Mouse (Mus musculus) thymus, adult 2 months (tissue): Measurements from ENCODE around the gene Ccdc28b. TPM values are rescaled to one million over a fixed set of nuclear protein-coding genes. Genes with fewer than 3 reads are reported as not detected.

ENCODE experiments used
- DNase-seq: peaks from one replicate; pipeline ENCODE4 v3.0.0; 2021
- H3K27ac ChIP-seq: fragments of 200-500 bp; 2 replicates; pipeline ENCODE4 v1.5.1; 2012; ENCODE audit warnings: low read length, control low read depth; ENCODE audit not compliant: control insufficient read depth, insufficient read depth
- H3K27me3 ChIP-seq: fragments of 200-500 bp; 2 replicates; pipeline ENCODE4 v1.6.1; 2012; ENCODE audit warnings: mild to moderate bottlenecking, low read length, moderate library complexity, mixed read lengths; ENCODE audit not compliant: control insufficient read depth, insufficient read depth
- H3K36me3 ChIP-seq: fragments of 200-500 bp; 2 replicates; pipeline ENCODE4 v1.6.1; 2012; ENCODE audit warnings: mild to moderate bottlenecking, low read length, moderate library complexity; ENCODE audit not compliant: control insufficient read depth, insufficient read depth
- H3K4me1 ChIP-seq: fragments of 200-500 bp; replicated peaks from 2 replicates; pipeline ENCODE4 v1.6.1; 2012; ENCODE audit warnings: low read length; ENCODE audit not compliant: control insufficient read depth, insufficient read depth
- H3K4me3 ChIP-seq: fragments of 200-500 bp; 2 replicates; pipeline ENCODE4 v1.5.1; 2012; ENCODE audit warnings: mild to moderate bottlenecking, low read length, control low read depth, moderate library complexity; ENCODE audit not compliant: control insufficient read depth, insufficient read depth
- CTCF ChIP-seq: fragments of 200-500 bp; IDR thresholded peaks from 2 replicates; pipeline ENCODE4 v1.5.1; 2012; ENCODE audit warnings: mild to moderate bottlenecking, control low read depth, low read length, moderate library complexity, borderline replicate concordance; ENCODE audit not compliant: control insufficient read depth, poor library complexity, insufficient read depth; ENCODE audit errors: extremely low read depth
- POLR2A ChIP-seq: fragments of 200-500 bp; IDR thresholded peaks from 2 replicates; pipeline ENCODE4 v1.6.1; 2012; ENCODE audit warnings: mild to moderate bottlenecking, low read length, control low read depth, moderate library complexity; ENCODE audit not compliant: control insufficient read depth, poor library complexity, insufficient read depth; ENCODE audit errors: extremely low read depth
- WGBS: fragments of 180-500 bp; shearing (Covaris S2); methylation state at CpG from one replicate; pipeline ENCODE4 v1.1.7; 2018; 5-methylcytosine and 5-hydroxymethylcytosine counted together
- polyA plus RNA-seq: library from polyadenylated mRNA; depleted of rRNA; stranded (reverse); fragments of >200 nt; gene quantifications from 2 replicates; pipeline ENCODE4 v1.2.3, GENCODE M21; 2012; rRNA removed

Ccdc28b gene
- polyA plus RNA-seq, 1 experiment = 35.3 TPM

- peaks cover 60% of the 10 kb centered on the region for H3K4me1 ChIP-seq
- H3K27me3 ChIP-seq = no peaks in the 10 kb centered on the region
- WGBS = 47% methylated on average over 8 of the region's 8 CpGs
- DNase-seq = no peak
- H3K27ac ChIP-seq = peak overlapping the region; percentile 91
- H3K36me3 ChIP-seq = peaks cover 4% of the 10 kb centered on the region
- peak overlapping the region; percentile 60 for H3K4me3 ChIP-seq
- TF ChIP-seq CTCF = no peak
- no peak for TF ChIP-seq POLR2A
These were observed 52.1 kb downstream of the Ccdc28b start for GRCm38 (mm10) chr4:129571551-129572084.

- Histone ChIP-seq H3K27me3 (no peaks in the 10 kb centered on the region), H3K27ac (peak overlapping the region; percentile 25; the same call in 1 of the 2 replicates), H3K4me3 (no peak overlapping the region), H3K4me1 (peaks cover 65% of the 10 kb centered on the region), H3K36me3 (peaks cover 7% of the 10 kb centered on the region)
- TF ChIP-seq CTCF = no peak
- no peak for TF ChIP-seq POLR2A
- DNase-seq = no peak
- WGBS = 83% methylated on average over 6 of the region's 6 CpGs
These were observed 53.7 kb downstream of the Ccdc28b start for GRCm38 (mm10) chr4:129570028-129570427.

Other genes with a start within 250 kb of the Ccdc28b start
- 3.3 and 3.6 TPM in 2 replicates for gene Zbtb8a, start 245.8 kb downstream of the Ccdc28b start, polyA plus RNA-seq
- 0.20 and 0.36 TPM in 2 replicates for gene Zbtb8b, start 183.1 kb downstream of the Ccdc28b start, polyA plus RNA-seq
- gene Bsdc1, start 162.4 kb downstream of the Ccdc28b start, polyA plus RNA-seq = 21.5 and 27.1 TPM in 2 replicates
- not detected in 2 replicates for gene Tssk3, start 132.9 kb downstream of the Ccdc28b start, polyA plus RNA-seq
- 0.92 and 1.1 TPM in 2 replicates for gene Fam229a, start 132.8 kb downstream of the Ccdc28b start, polyA plus RNA-seq
- gene Marcksl1, start 110.4 kb downstream of the Ccdc28b start, polyA plus RNA-seq = 152 and 190 TPM in 2 replicates
- 198 and 201 TPM in 2 replicates for gene Hdac1, start 81.2 kb downstream of the Ccdc28b start, polyA plus RNA-seq
- gene Lck, start 50.3 kb downstream of the Ccdc28b start, polyA plus RNA-seq = 1,584 and 1,845 TPM in 2 replicates
- gene Fam167b, start 45.4 kb downstream of the Ccdc28b start, polyA plus RNA-seq = 2.6 and 3.0 TPM in 2 replicates
- 331 and 350 TPM in 2 replicates for gene Eif3i, start 23.3 kb downstream of the Ccdc28b start, polyA plus RNA-seq
- 243 and 257 TPM in 2 replicates for gene Tmem234, start 23.3 kb downstream of the Ccdc28b start, polyA plus RNA-seq
- 4.9 and 7.0 TPM in 2 replicates for gene Dcdc2b, start 9.7 kb downstream of the Ccdc28b start, polyA plus RNA-seq
- 73.8 and 78.8 TPM in 2 replicates for gene Iqcc, start 4.8 kb downstream of the Ccdc28b start, polyA plus RNA-seq
- 70.1 and 70.8 TPM in 2 replicates for gene Txlna, start 17.1 kb upstream of the Ccdc28b start, polyA plus RNA-seq
- gene Kpna6, start 48.8 kb upstream of the Ccdc28b start, polyA plus RNA-seq = 32.5 and 34.2 TPM in 2 replicates
- 68.1 and 69.6 TPM in 2 replicates for gene Tmem39b, start 72.9 kb upstream of the Ccdc28b start, polyA plus RNA-seq
- gene Khdrbs1, start 118.4 kb upstream of the Ccdc28b start, polyA plus RNA-seq = 126 and 209 TPM in 2 replicates
- 59.5 and 71.6 TPM in 2 replicates for gene Ptp4a2, start 187.3 kb upstream of the Ccdc28b start, polyA plus RNA-seq